In genomic region chrX:23565581-23565980, GRCm38 (mm10) we compare ENCODE assay signal across 7 mouse cellular contexts.
DNase-seq lines count a peak whose midpoint lies in the region; ATAC-seq and TF ChIP-seq lines count a peak whose summit lies in the region.

No protein-coding gene starts in this region.

- no peaks in the 10 kb centered on the region for H3K9me3 ChIP-seq in hindbrain, embryonic 11.5 days (ENCODE audit: control insufficient read depth, low read length)
- H3K9me3 ChIP-seq in hindbrain, embryonic 12.5 days (replicated peaks) = no peaks in the 10 kb centered on the region

- no peak for ATAC-seq in hindbrain, embryonic 11.5 days (ENCODE audit: low FRiP score)
- no peak for ATAC-seq in hindbrain, embryonic 12.5 days (ENCODE audit: low FRiP score)

- H3K36me3 ChIP-seq in hindbrain, embryonic 11.5 days (ENCODE audit: control insufficient read depth, insufficient read depth, low read length) = no peaks in the 10 kb centered on the region
- no peaks in the 10 kb centered on the region for H3K36me3 ChIP-seq in hindbrain, embryonic 12.5 days

- no peak for TF ChIP-seq POLR2A in lung, adult 2 months (IDR thresholded peaks at IDR 0.05; ENCODE audit: borderline replicate concordance, extremely low read depth, low read depth, low read length)

- H3K27ac ChIP-seq in hindbrain, embryonic 11.5 days (ENCODE audit: low read depth, low read length) = no peak overlapping the region
- H3K27ac ChIP-seq in hindbrain, embryonic 12.5 days = no peak overlapping the region

- H3K27me3 ChIP-seq in hindbrain, embryonic 11.5 days (ENCODE audit: control insufficient read depth, insufficient read depth, low read length) = no peaks in the 10 kb centered on the region
- no peaks in the 10 kb centered on the region for H3K27me3 ChIP-seq in hindbrain, embryonic 12.5 days

- TF ChIP-seq CTCF in lung, adult 2 months (IDR thresholded peaks at IDR 0.05; ENCODE audit: insufficient read depth, low read length) = 0 out of 2 replicates have a peak, but pooled peaks have one; percentile 34

- no peak overlapping the region for H3K4me3 ChIP-seq in hindbrain, embryonic 11.5 days (ENCODE audit: low read depth, low read length)
- H3K4me3 ChIP-seq in hindbrain, embryonic 12.5 days = no peak overlapping the region
- H3K4me3 ChIP-seq in lung, adult 2 months (replicated peaks; ENCODE audit: extremely low read depth, low read depth, low read length) = no peak overlapping the region

- H3K4me2 ChIP-seq in hindbrain, embryonic 11.5 days (replicated peaks; ENCODE audit: low read depth, low read length) = no peak overlapping the region
- H3K4me2 ChIP-seq in hindbrain, embryonic 12.5 days (replicated peaks) = no peak overlapping the region

- H3K4me1 ChIP-seq in hindbrain, embryonic 11.5 days (replicated peaks; ENCODE audit: control insufficient read depth, insufficient read depth, low read length) = no peaks in the 10 kb centered on the region
- no peaks in the 10 kb centered on the region for H3K4me1 ChIP-seq in hindbrain, embryonic 12.5 days
- no peaks in the 10 kb centered on the region for H3K4me1 ChIP-seq in lung, adult 2 months (ENCODE audit: control insufficient read depth, insufficient read depth, low read length)

- peak; percentile 59 for DNase-seq in hindbrain, embryonic 11.5 days (ENCODE audit: low spot score)
- peak; percentile 2 for DNase-seq in right cerebral cortex, adult 18-20 months
- no peak for DNase-seq in right cerebral cortex, postnatal 14 days
- peak; percentile 23 for DNase-seq in ZHBTc4 (ENCODE audit: low read depth, low spot score)
- no peak for DNase-seq in lung, adult 2 months
- no peak for DNase-seq in spleen, postnatal 4 days (ENCODE audit: low spot score in 2 of 2)

- H3K9ac ChIP-seq in hindbrain, embryonic 11.5 days (ENCODE audit: low read depth, low read length) = no peak overlapping the region
- no peak overlapping the region for H3K9ac ChIP-seq in hindbrain, embryonic 12.5 days

- WGBS in hindbrain, embryonic 11.5 days = 24% methylated on average over 3 of the region's 3 CpGs
- WGBS in hindbrain, embryonic 12.5 days = 14% methylated on average over 3 of the region's 3 CpGs
- 16% methylated on average over 3 of the region's 3 CpGs for WGBS in lung, adult 2 months

Comparison
In these comparisons a context has a peak if more than half of its experiments do, and no peak if none do; other contexts are left out.
1. DNase-seq: peak in hindbrain, embryonic 11.5 days (single experiment), right cerebral cortex, adult 18-20 months (single experiment) and ZHBTc4 (single experiment); none in right cerebral cortex, postnatal 14 days (single experiment), lung, adult 2 months (single experiment) and spleen, postnatal 4 days (0 of 2).